Comparison of ENCODE assay signal across 12 mouse cellular contexts in genomic region chr2:77863522-77863921, GRCm38 (mm10). TPM values are rescaled to one million over a fixed set of nuclear protein-coding genes. Genes with fewer than 3 reads are reported as not detected.
DNase-seq lines count a peak whose midpoint lies in the region; ATAC-seq lines count a peak whose summit lies in the region.
"Had no signal": no experiment of that assay in that cellular context is flagged by ENCODE, and none has a peak within 500 bp of the region (broad histone marks: within the 10 kb centered on the region; RNA-seq: fewer than 3 reads in every experiment).

No protein-coding gene starts in this region.

- peak; percentile 48; the same call in 1 of the 2 replicates for ATAC-seq in limb, embryonic 15.5 days (ENCODE audit: insufficient number of reproducible peaks, low FRiP score, low TSS enrichment, low read depth)
- no peak for ATAC-seq in megakaryocyte progenitor cell, adult 5-6 weeks (replicated peaks; ENCODE audit: poor library complexity)
- ATAC-seq: Patski had no signal

- H3K4me1 ChIP-seq in limb, embryonic 15.5 days: peaks cover 9% of the 10 kb centered on the region; the same call in 1 of the 2 replicates
- H3K4me1 ChIP-seq: hindbrain, embryonic 10.5 days had no signal

- peak; percentile 4 for DNase-seq in adrenal gland, adult 8-10 months
- no peak for DNase-seq in adrenal gland, postnatal 4 days (ENCODE audit: low spot score in 2 of 2)
- DNase-seq in layer of hippocampus, adult 11-12 months (ENCODE audit: low spot score): peak; percentile 15
- DNase-seq in layer of hippocampus, adult 9-10 months (ENCODE audit: low spot score): no peak
- DNase-seq in frontal cortex, postnatal 36 days (ENCODE audit: low spot score in 2 of 2): peak; percentile 50 to 67
- DNase-seq in thymus, postnatal 14 days: no peak
- DNase-seq: cerebellum, adult 9-11 months had no signal

- no peaks in the 10 kb centered on the region for H3K9me3 ChIP-seq in limb, embryonic 15.5 days
- H3K9me3 ChIP-seq: hindbrain, embryonic 10.5 days had no signal

- peak overlapping the region; percentile 57; the same call in 1 of the 2 replicates for H3K27ac ChIP-seq in limb, embryonic 15.5 days
- H3K27ac ChIP-seq: hindbrain, embryonic 10.5 days had no signal

- H3K4me3 ChIP-seq in limb, embryonic 15.5 days: peak overlapping the region; percentile 18
- H3K4me3 ChIP-seq: hindbrain, embryonic 10.5 days had no signal

- no peaks in the 10 kb centered on the region for H3K36me3 ChIP-seq in limb, embryonic 15.5 days
- H3K36me3 ChIP-seq: hindbrain, embryonic 10.5 days had no signal

- peak overlapping the region; percentile 28 for H3K4me2 ChIP-seq in limb, embryonic 15.5 days

- no peaks in the 10 kb centered on the region for H3K27me3 ChIP-seq in limb, embryonic 15.5 days
- H3K27me3 ChIP-seq: Patski had no signal

- 57% methylated on average over 15 of the region's 15 CpGs for WGBS in limb, embryonic 15.5 days

- H3K9ac ChIP-seq in limb, embryonic 15.5 days: no peak overlapping the region

RNA-seq across cellular contexts. Expression of gene Zfp385b, which starts 44.1 kb away (rescaled TPM):
- total RNA-seq in adrenal gland, adult 8-10 months (2022): under 1 TPM; 0.15 to 0.62 (median 0.51) TPM
- total RNA-seq in adrenal gland, postnatal 4 days (2021): 1 to 10 TPM; 2.7 to 2.9 TPM
- 12.0 and 12.9 TPM in 2 replicates for polyA plus RNA-seq in limb, embryonic 15.5 days (2015; fragmentation: Nextera tagmentation; extraction: Ambion mirVana)
- total RNA-seq in megakaryocyte progenitor cell, adult 5-6 weeks (2015): not detected in 2 replicates
- not detected in 2 replicates for total RNA-seq in megakaryocyte progenitor cell, adult 5-6 weeks (2017)
- polyA plus RNA-seq: spleen, adult 2 months had no signal

Comparison
In these comparisons a context has a peak if more than half of its experiments do, and no peak if none do; other contexts are left out.
1. DNase-seq: peak in adrenal gland, adult 8-10 months (single experiment), layer of hippocampus, adult 11-12 months (single experiment) and frontal cortex, postnatal 36 days (2 of 2); none in adrenal gland, postnatal 4 days (0 of 2), layer of hippocampus, adult 9-10 months (single experiment) and thymus, postnatal 14 days (single experiment).